Mouse (Mus musculus): Measurements from ENCODE around the gene Pts.

Gene Pts

DNA sequence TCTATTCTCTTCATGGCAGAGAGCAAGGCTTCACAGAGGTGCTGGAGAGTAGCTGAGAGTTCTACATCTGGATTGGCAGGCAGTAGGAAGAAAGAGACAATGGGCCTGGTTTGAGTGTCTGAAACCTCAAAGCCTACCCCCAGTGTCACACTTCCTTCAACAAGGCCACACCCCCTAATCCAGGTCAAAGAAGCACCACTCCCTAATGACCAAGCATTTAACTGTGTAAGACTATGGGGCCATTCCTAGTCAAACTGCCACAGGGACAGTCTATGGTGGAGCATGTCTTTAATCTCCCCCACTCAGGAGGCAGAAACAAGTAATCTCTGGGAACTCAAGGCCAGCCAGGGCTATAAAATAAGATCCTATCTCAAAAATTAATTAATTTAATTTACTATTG lies 37.7 kb downstream of the Pts start:
- DNase-seq, result no peak

DNA sequence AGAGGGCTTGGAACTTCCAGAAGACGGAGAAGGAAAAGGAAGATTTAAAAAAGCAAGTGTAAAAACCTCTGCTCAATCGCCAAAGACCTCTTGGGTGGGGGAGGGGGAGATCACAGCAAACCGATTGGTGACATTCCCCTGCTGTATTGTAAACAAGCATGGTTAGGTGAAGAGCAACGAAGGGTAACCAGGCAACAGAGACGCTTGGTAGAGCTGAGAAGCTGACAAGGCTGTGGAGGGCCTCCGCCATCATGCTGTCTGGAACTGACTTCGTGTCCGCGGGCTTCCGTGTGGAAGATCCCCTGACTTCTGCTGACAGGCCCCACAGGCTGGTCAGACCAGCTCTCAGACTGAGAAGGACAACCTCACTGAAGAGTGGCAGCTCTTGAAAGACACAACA lies 43.0 kb downstream of the Pts start:
- peak; percentile 7 to 10 for DNase-seq

DNA sequence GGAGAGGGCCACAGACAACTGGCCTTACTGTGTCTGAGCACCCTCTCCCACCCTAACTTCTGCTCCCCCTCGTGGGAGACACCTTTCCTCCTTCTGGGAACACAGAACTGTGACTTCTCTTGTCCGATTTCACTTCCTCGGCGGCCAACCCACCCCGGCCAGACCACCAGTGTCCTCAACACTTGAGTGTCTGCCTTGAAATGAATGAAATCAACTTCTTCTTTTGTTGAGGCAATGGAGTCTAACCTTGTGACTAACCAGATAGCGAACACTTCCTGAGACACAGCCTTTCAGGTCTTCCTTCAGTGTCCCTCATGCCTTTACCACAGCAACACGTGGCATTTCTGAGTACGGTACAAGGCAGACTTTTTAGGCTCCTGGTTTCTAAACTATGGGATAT lies 45.8 kb downstream of the Pts start:
- DNase-seq, result no peak

DNA sequence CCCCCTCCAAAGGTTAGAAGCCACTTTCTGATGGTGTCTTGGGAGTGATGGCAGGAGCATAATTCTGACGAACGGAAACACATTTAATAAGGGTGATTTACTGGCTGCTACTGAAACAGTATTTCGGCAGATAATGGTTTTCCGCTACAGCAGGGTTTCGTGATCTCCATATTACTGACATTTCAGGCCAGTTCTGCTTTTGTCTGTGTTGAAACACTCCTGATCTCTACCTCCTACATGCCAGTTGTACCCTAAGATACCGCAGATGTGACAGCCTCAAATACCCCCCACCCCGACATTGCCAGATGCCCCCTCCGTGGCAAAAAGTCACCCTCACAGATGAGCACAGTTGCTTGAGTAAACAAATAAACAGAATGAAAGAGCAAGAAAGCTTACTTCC lies 49.0 kb downstream of the Pts start:
- no peak for DNase-seq

DNA sequence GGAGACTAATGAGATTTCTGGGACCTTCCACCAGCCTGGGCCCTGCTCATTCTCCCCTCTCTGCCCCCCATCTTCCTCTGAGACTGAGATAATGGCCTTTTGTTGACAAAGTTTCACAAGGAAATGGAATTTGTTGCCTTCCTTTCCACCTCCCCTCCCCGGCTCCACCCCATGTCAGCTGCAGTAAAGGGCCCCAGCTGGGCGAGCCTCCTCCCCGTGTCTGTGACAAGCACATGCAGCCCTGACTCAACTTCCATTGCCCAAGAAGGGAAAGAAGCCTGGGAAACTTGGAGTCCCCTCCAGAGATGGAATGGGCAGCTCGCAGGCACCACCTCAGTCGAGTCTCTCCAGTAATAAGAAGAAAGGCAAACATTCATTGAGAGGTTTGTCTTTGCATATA lies 49.7 kb downstream of the Pts start:
- DNase-seq, result no peak

DNA sequence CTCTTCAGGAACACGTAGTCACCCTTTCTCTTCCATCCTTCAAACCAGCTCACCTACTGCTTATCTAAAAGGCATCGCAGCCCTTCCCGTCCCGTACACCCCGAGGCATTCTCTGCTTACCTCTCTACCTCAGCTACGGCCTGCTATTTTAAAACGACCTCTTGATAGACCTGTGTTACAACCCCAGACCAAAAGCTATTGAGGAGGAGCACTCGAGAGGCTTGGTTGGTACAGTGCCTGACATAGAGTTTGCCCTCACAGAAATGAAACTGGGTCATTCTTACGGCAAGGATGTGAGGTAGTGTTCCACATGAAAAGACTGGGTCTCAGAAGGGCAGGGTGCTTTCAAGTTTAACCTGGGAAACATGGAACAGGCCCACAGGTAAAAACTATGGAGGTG lies 51.3 kb downstream of the Pts start:
- DNase-seq, result no peak

DNA sequence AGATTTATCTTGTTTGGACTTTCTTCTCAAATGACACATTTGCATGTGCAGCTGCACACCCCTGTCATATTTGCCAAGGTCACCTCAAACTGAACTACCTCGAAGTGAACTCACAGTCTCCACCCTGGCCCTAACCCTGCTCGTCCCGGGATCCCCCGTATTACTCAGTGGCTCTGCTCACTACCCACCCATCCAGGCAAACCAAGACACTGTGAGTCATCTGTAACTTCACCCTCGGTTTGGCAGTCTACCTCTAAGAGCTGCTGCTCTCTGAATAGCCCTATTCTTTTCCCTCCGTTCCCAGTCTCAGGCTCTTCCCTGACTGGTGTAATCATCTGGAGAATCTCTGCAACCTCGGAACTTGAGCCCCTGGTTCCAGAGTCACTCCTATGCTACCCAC lies 51.9 kb downstream of the Pts start:
- no peak for DNase-seq

DNA sequence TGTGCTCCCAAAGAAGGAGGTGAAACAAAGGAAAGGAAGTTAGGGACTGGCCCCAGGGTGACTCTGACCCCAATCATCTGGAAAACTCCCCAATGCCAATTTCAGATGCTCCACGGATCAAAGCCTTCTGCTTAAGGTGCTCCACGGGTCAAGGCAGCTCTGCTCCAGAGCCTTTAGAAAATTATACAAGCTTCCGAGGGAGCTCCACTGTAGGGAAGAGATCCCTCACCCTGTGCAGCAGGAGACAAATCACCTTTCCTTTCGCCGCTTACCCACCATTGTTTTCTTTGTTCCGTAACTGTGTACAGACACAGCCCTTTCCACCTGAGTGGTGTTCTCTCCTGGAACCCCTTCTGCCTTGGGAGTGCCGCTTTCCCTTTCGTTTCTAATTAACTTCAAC lies 52.8 kb downstream of the Pts start:
- DNase-seq, result no peak

DNA sequence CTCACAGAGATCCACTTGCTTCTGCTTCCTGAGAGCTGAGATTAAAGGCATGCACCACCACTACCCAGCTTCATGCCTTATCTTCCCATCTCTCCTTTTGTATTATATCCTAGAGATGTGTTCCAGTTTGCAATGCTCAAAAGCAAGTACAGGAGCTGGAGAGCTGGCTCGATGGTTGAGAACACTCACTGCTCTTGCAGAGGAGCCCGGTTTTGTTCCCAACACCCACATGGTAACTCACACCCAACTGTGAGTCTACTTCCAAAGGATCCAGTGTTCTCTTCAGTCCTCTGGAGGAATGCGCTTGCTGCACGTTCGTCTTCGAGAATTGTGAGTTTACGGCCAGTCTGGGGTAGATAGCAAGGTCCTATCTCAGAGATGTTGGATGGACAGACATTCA lies 53.2 kb downstream of the Pts start:
- no peak for DNase-seq
